Mouse (Mus musculus): ENCODE results near the gene Gm49322. TPM values are rescaled to one million over a fixed set of nuclear protein-coding genes. Genes with fewer than 3 reads are reported as not detected.

Gm49322 gene
- polyA plus RNA-seq, 1 experiment from 2014 or later: 1.4 TPM

DNA sequence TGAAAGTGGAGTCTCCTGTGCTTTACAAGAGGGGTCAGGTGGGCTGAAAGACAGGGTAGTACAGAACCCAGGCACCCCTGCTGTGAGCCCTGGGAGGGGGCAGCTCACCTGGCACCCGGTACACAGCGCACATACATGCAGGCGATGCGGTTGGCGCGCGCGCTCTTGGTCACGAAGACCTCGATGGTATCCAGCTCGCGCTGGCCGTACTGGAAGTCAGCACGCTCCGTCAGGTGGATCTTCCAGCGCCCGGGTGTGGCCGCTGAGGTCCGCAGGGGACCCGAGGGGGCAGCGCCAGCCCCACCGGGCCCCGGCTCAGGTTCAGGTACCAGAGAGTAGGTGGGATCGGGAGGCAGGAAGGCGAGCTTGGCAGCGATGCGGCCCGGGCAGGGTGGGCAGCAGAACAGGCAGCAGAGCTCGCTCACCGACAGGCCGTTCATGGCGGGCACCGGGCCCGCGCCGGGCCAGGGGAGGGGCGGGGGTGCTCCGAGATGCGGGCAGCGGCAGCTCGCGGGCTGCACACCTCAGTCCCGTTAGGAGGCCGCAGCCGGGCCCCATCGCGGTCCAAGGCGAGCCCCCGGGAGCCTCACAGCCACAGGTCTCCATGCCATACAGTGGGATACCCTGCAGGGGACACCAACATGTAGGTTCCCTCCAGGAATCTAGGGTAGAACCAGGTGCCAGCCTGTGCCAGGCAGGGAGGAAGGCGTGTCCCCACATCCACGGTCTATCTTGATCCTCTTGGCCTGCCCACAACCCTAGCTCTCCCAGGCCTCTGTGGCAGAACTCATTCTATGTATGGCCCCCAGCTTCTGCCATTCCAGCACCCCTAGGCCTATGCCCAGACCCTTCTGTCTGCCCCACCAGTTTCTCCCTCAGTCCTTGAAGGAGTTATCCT, 19.2 kb upstream of the Gm49322 start:
- peaks cover 19% of the 10 kb centered on the region; the same call in 1 of the 2 replicates for H3K36me3 ChIP-seq (ENCODE audit: insufficient read depth, low read length)
- H3K4me3 ChIP-seq (replicated peaks; ENCODE audit: low read depth, low read length): peak overlapping the region; percentile 3; the same call in 1 of the 2 replicates
- no peak for TF ChIP-seq CTCF (IDR thresholded peaks at IDR 0.05; ENCODE audit: low read depth)
- H3K27ac ChIP-seq: peak overlapping the region; percentile 77
- peaks cover 17% of the 10 kb centered on the region for H3K4me1 ChIP-seq (replicated peaks; ENCODE audit: insufficient read depth, low read length)
- DNase-seq (ENCODE audit: low spot score) (no peak), ATAC-seq (replicated peaks; ENCODE audit: low FRiP score, low read depth) (no peak)
- peak overlapping the region; percentile 51 for H3K9ac ChIP-seq (ENCODE audit: low read depth, low read length)
- no peaks in the 10 kb centered on the region for H3K27me3 ChIP-seq (ENCODE audit: insufficient read depth, low read length)
- no peaks in the 10 kb centered on the region for H3K9me3 ChIP-seq (replicated peaks; ENCODE audit: low read length)
- H3K4me2 ChIP-seq (ENCODE audit: low read length): peak overlapping the region; percentile 31
- WGBS: 91% methylated on average over 46 of the region's 51 CpGs

- TF ChIP-seq CTCF (IDR thresholded peaks at IDR 0.05; ENCODE audit: low read depth): no peak
- peak overlapping the region; percentile 77 for H3K27ac ChIP-seq
- no peaks in the 10 kb centered on the region for H3K9me3 ChIP-seq (replicated peaks; ENCODE audit: low read length)
- peak; percentile 61 for DNase-seq (ENCODE audit: low spot score)
- H3K27me3 ChIP-seq (ENCODE audit: insufficient read depth, low read length): no peaks in the 10 kb centered on the region
- H3K4me2 ChIP-seq (ENCODE audit: low read length): peak overlapping the region; percentile 31; the same call in 1 of the 2 replicates
- H3K4me3 ChIP-seq (replicated peaks; ENCODE audit: low read depth, low read length): peak overlapping the region; percentile 3; the same call in 1 of the 2 replicates
- 58% methylated on average over 4 of the region's 4 CpGs for WGBS
- H3K36me3 ChIP-seq (ENCODE audit: insufficient read depth, low read length): peaks cover 19% of the 10 kb centered on the region; the same call in 1 of the 2 replicates
- H3K9ac ChIP-seq (ENCODE audit: low read depth, low read length): 0 out of 2 replicates have a peak overlapping the region, but pooled peaks have one; percentile 51
- peaks cover 17% of the 10 kb centered on the region for H3K4me1 ChIP-seq (replicated peaks; ENCODE audit: insufficient read depth, low read length)
- no peak for ATAC-seq (replicated peaks; ENCODE audit: low FRiP score, low read depth)
These were observed 18.5 kb upstream of the Gm49322 start for GRCm38 (mm10) chr10:80587305-80587657.

- H3K36me3 ChIP-seq (ENCODE audit: insufficient read depth, low read length): peaks cover 12% of the 10 kb centered on the region; the same call in 1 of the 2 replicates
- H3K27me3 ChIP-seq (ENCODE audit: insufficient read depth, low read length): no peaks in the 10 kb centered on the region
- H3K9ac ChIP-seq (ENCODE audit: low read depth, low read length): peak overlapping the region; percentile 81
- H3K4me3 ChIP-seq (replicated peaks; ENCODE audit: low read depth, low read length): peak overlapping the region; percentile 79
- H3K9me3 ChIP-seq (replicated peaks; ENCODE audit: low read length): no peaks in the 10 kb centered on the region
- peak overlapping the region; percentile 69 for H3K27ac ChIP-seq
- peaks cover 17% of the 10 kb centered on the region for H3K4me1 ChIP-seq (replicated peaks; ENCODE audit: insufficient read depth, low read length)
- DNase-seq (ENCODE audit: low spot score) (no peak), ATAC-seq (replicated peaks; ENCODE audit: low FRiP score, low read depth) (no peak)
- 10% methylated on average over 12 of the region's 12 CpGs for WGBS
- H3K4me2 ChIP-seq (ENCODE audit: low read length): peak overlapping the region; percentile 80
- no peak for TF ChIP-seq CTCF (IDR thresholded peaks at IDR 0.05; ENCODE audit: low read depth)
These were observed 16.5 kb upstream of the Gm49322 start for GRCm38 (mm10) chr10:80589127-80589878.

DNA sequence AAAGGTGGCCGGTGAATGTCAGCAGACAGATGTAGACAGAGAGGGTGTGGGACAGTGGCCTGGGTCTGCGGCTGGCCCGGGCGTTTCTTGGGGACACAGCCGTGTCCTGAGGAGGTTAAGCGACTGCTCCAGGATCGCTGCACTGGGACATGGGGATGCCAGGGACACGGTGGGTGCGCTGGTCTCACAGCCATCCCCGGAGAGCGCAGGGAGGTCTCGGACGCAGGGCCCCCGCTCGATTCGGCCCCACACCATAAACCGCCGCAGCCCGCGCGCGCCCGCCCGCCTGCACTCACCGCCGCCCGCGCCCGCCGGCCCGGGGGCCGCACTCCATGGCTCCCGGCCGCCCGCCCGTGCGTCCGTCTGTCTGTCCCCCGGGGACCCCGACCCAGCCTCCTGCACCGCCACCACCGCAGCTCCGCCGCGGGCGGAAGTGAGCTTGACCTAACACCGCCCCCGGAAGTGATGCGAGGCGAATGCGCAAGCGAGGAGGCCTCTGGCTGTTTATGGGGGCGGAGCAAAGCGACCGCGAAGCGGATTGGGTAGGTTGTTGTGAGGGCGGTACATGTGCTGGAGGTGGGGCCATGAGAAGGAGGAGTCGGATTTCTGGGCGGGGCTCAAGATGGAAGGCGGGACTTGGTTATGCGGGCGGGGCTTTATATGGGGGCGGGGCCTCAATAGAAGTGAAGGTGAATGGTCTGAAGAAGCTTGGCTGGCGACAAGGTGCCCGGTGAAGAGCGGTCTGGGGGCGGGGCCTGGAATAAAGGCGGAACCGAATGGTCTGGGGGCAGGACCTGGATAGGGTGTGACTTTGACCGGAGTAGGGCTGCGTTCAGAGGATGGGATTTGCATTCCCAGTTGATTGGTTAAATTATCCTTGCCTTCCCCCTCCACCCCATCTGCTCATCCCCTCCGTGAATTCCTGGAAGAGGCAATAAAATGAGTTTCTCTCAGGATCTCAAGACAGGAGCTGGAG, 15.7 kb upstream of the Gm49322 start, which contains the start of gene Abhd17a:
Gene Abhd17a (minus strand): TSS at position 463 of the 976 bp plus-strand sequence.
- DNase-seq (ENCODE audit: low spot score) (peak; percentile 99), ATAC-seq (replicated peaks; ENCODE audit: low FRiP score, low read depth) (peak; percentile 96)
- peaks cover 17% of the 10 kb centered on the region for H3K4me1 ChIP-seq (replicated peaks; ENCODE audit: insufficient read depth, low read length)
- WGBS: under 1% methylated on average over 65 of the region's 73 CpGs
- no peaks in the 10 kb centered on the region for H3K27me3 ChIP-seq (ENCODE audit: insufficient read depth, low read length)
- H3K9me3 ChIP-seq (replicated peaks; ENCODE audit: low read length): no peaks in the 10 kb centered on the region
- H3K4me3 ChIP-seq (replicated peaks; ENCODE audit: low read depth, low read length): peak within 1 kb of the TSS; percentile 79
- no peak for TF ChIP-seq CTCF (IDR thresholded peaks at IDR 0.05; ENCODE audit: low read depth)
- H3K9ac ChIP-seq (ENCODE audit: low read depth, low read length): peak within 1 kb of the TSS; percentile 81
- H3K36me3 ChIP-seq (ENCODE audit: insufficient read depth, low read length): peaks cover 12% of the 10 kb centered on the region; the same call in 1 of the 2 replicates
- H3K4me2 ChIP-seq (ENCODE audit: low read length): peak within 1 kb of the TSS; percentile 80
- H3K27ac ChIP-seq: peak within 1 kb of the TSS; percentile 69

DNA sequence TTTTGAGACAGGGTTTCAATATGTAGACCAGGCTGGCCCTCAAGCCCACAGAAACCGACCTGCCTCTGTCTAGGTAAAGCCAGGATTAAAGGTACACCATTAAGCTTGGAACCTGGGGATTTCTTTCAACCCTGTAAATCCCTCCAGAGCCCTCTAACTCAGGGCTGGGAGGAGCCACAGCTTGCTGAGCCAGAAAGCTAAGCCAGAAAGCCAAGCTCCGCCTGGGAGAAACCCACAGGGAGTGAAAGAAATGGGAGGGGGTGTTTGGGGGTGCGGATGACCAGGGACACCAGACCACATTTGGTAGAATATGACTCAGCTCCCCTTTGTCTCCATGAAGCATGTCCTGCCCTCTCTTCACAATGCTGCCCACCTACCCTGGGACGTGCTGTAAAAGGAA, 9.5 kb upstream of the Gm49322 start:
- Histone ChIP-seq H3K36me3 (ENCODE audit: insufficient read depth, low read length) (no peaks in the 10 kb centered on the region), H3K4me3 (replicated peaks; ENCODE audit: low read depth, low read length) (no peak overlapping the region), H3K4me1 (replicated peaks; ENCODE audit: insufficient read depth, low read length) (no peaks in the 10 kb centered on the region), H3K4me2 (ENCODE audit: low read length) (no peak overlapping the region), H3K9ac (ENCODE audit: low read depth, low read length) (no peak overlapping the region), H3K9me3 (replicated peaks; ENCODE audit: low read length) (no peaks in the 10 kb centered on the region; the same call in 1 of the 2 replicates), H3K27me3 (ENCODE audit: insufficient read depth, low read length) (no peaks in the 10 kb centered on the region), H3K27ac (no peak overlapping the region)
- no peak for DNase-seq (ENCODE audit: low spot score)
- ATAC-seq (replicated peaks; ENCODE audit: low FRiP score, low read depth): no peak
- TF ChIP-seq CTCF (IDR thresholded peaks at IDR 0.05; ENCODE audit: low read depth): no peak
- 45% methylated on average over 4 of the region's 4 CpGs for WGBS

All from kidney, postnatal 0 days (tissue).